Mouse (Mus musculus) embryo, embryonic 11.5 days (tissue): ENCODE measurements at regions not wholly inside any gene's neighbourhood (a gene's known extent, or its start where the extent isn't known, plus 50 kb on each side); places are given as distances from the start of the nearest gene placed in this dataset.
A peak's percentile ranks its signal among the peaks of the same experiment; 100 is the strongest.

Experiments
- DNase-seq: peaks from one replicate; pipeline ENCODE4 v3.0.0-alpha.2; 2012; ENCODE audit warnings: low read depth, low spot score

GRCm38 (mm10) chr1:64297343-64297742 lies 175.3 kb upstream of the Klf7 start:
- no peak for DNase-seq

- DNase-seq = no peak
Measured at GRCm38 (mm10) chr1:64295512-64295945, 173.4 kb upstream of the Klf7 start.

- no peak for DNase-seq
Measured at GRCm38 (mm10) chr1:64295051-64295450, 173.0 kb upstream of the Klf7 start.

GRCm38 (mm10) chr1:64288812-64289447 lies 166.8 kb upstream of the Klf7 start:
- no peak for DNase-seq

GRCm38 (mm10) chr1:64287068-64287467 lies 165.0 kb upstream of the Klf7 start:
- no peak for DNase-seq

- DNase-seq = no peak
Measured at GRCm38 (mm10) chr1:64284656-64285055, 162.6 kb upstream of the Klf7 start.

- no peak for DNase-seq
Measured at GRCm38 (mm10) chr1:64275865-64276264, 153.8 kb upstream of the Klf7 start.

- no peak for DNase-seq
Measured at GRCm38 (mm10) chr1:64275086-64275802, 153.2 kb upstream of the Klf7 start.

GRCm38 (mm10) chr1:64257237-64257636 lies 135.2 kb upstream of the Klf7 start:
- no peak for DNase-seq

GRCm38 (mm10) chr1:64255554-64256295 lies 133.6 kb upstream of the Klf7 start:
- no peak for DNase-seq

GRCm38 (mm10) chr1:64254673-64255072 lies 132.6 kb upstream of the Klf7 start:
- DNase-seq = no peak

- no peak for DNase-seq
Measured at GRCm38 (mm10) chr1:64253996-64254395, 131.9 kb upstream of the Klf7 start.

- DNase-seq = no peak
Measured at GRCm38 (mm10) chr1:64242401-64242800, 120.3 kb upstream of the Klf7 start.

GRCm38 (mm10) chr1:64229654-64230053 lies 107.6 kb upstream of the Klf7 start:
- DNase-seq = no peak

- peak; percentile 32 for DNase-seq
Measured at GRCm38 (mm10) chr1:64226001-64226918, 104.2 kb upstream of the Klf7 start.

- no peak for DNase-seq
Measured at GRCm38 (mm10) chr1:64223779-64224687, 102.0 kb upstream of the Klf7 start.

GRCm38 (mm10) chr1:64222475-64222874 lies 100.4 kb upstream of the Klf7 start:
- no peak for DNase-seq

GRCm38 (mm10) chr1:64220486-64220885 lies 98.4 kb upstream of the Klf7 start:
- no peak for DNase-seq

GRCm38 (mm10) chr1:64220040-64220439 lies 98.0 kb upstream of the Klf7 start:
- DNase-seq = no peak

- DNase-seq = no peak
Measured at GRCm38 (mm10) chr1:64215646-64216045, 93.6 kb upstream of the Klf7 start.
